Mouse (Mus musculus): ENCODE measurements around the gene Gse1.

The Gse1 gene

DNA sequence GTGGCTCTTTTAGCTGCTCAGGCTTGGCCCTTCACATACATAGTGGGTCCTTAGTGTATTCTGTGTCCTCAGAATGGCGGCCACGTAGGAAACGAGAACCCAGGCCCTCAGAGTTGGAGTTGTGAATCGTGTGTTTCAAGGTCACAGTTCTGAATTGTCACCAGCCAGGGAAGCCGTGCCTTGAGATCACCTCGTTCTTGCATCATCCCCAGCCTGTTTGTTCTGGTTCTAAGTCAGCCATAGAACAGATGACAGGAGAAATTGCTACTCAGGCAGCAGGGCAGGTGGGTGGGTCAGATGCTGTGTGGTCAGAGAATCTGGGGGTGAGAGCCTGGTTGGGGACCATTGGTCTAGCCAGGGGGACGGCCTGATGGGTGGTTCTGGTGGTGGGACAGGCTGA, 60.9 kb downstream of the Gse1 start:
- Histone ChIP-seq H3K36me3 (ENCODE audit: control insufficient read depth, insufficient read depth, low read length, poor library complexity, severe bottlenecking) (no peaks in the 10 kb centered on the region), H3K27me3 (ENCODE audit: control insufficient read depth, insufficient read depth, low read length, poor library complexity, severe bottlenecking) (no peaks in the 10 kb centered on the region)
- no peak for DNase-seq (ENCODE audit: low read depth, low spot score)

- no peak for DNase-seq (ENCODE audit: low read depth, low spot score)
- Histone ChIP-seq H3K36me3 (ENCODE audit: control insufficient read depth, insufficient read depth, low read length, poor library complexity, severe bottlenecking) (no peaks in the 10 kb centered on the region), H3K27me3 (ENCODE audit: control insufficient read depth, insufficient read depth, low read length, poor library complexity, severe bottlenecking) (no peaks in the 10 kb centered on the region)
Observed at GRCm38 (mm10) chr8:120289698-120290181, 61.5 kb downstream of the Gse1 start.

- no peak for DNase-seq (ENCODE audit: low read depth, low spot score)
- no peaks in the 10 kb centered on the region for H3K27me3 ChIP-seq (ENCODE audit: control insufficient read depth, insufficient read depth, low read length, poor library complexity, severe bottlenecking)
- H3K36me3 ChIP-seq (ENCODE audit: control insufficient read depth, insufficient read depth, low read length, poor library complexity, severe bottlenecking) = no peaks in the 10 kb centered on the region
Observed at GRCm38 (mm10) chr8:120290614-120291013, 62.4 kb downstream of the Gse1 start.

GRCm38 (mm10) chr8:120291650-120292049, 63.4 kb downstream of the Gse1 start:
- no peak for DNase-seq (ENCODE audit: low read depth, low spot score)
- Histone ChIP-seq H3K36me3 (ENCODE audit: control insufficient read depth, insufficient read depth, low read length, poor library complexity, severe bottlenecking) (no peaks in the 10 kb centered on the region), H3K27me3 (ENCODE audit: control insufficient read depth, insufficient read depth, low read length, poor library complexity, severe bottlenecking) (no peaks in the 10 kb centered on the region)

GRCm38 (mm10) chr8:120292316-120293107, 64.3 kb downstream of the Gse1 start:
- H3K27me3 ChIP-seq (ENCODE audit: control insufficient read depth, insufficient read depth, low read length, poor library complexity, severe bottlenecking) = no peaks in the 10 kb centered on the region
- H3K36me3 ChIP-seq (ENCODE audit: control insufficient read depth, insufficient read depth, low read length, poor library complexity, severe bottlenecking) = no peaks in the 10 kb centered on the region
- DNase-seq (ENCODE audit: low read depth, low spot score) = no peak

- no peaks in the 10 kb centered on the region for H3K27me3 ChIP-seq (ENCODE audit: control insufficient read depth, insufficient read depth, low read length, poor library complexity, severe bottlenecking)
- DNase-seq (ENCODE audit: low read depth, low spot score) = no peak
- no peaks in the 10 kb centered on the region for H3K36me3 ChIP-seq (ENCODE audit: control insufficient read depth, insufficient read depth, low read length, poor library complexity, severe bottlenecking)
Observed at GRCm38 (mm10) chr8:120293421-120294357, 65.4 kb downstream of the Gse1 start.

DNA sequence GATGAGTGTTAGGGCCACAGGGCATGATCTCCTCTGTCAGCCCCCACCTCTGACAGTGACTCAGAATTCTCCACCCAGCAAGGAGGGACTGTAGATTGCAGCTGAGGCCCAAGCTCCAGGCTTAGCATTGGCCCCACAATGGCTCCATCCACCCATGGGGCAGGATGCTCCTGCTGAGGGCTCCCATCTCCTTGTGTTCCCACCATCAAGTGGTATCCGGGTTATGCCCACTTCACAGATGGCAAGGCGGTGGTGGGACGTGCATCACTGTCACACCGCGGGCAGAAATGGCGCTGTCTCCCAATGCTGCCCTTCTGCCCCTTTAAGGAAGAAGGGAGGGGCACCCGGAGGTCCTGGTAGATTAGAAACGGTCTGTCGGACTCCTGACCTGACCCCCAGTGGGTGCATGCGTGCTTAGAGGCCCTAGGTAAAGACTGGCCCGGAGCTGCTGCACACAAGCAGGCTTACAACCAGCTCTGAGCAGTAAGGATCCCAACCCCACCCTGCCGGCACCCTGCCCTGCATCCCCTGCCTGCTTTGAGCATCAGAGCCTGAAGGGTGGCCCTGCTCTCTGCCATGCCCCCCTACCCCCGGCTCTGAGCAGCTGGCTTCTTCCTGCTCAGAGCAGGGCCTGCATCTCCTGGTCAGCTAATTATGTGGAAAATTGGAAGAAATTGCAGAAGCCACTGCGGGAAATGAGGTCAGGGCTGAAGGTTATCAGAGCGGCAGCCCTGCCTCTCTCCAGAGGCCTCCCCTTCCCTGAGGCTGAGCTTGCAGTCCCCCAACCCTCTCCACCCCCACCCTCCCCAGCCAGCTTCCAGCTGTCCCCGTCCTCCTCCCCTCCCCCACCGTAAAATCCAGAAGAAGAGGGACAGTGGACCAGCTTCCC, 67.0 kb downstream of the Gse1 start:
- Histone ChIP-seq H3K36me3 (ENCODE audit: control insufficient read depth, insufficient read depth, low read length, poor library complexity, severe bottlenecking) (no peaks in the 10 kb centered on the region), H3K27me3 (ENCODE audit: control insufficient read depth, insufficient read depth, low read length, poor library complexity, severe bottlenecking) (no peaks in the 10 kb centered on the region)
- DNase-seq (ENCODE audit: low read depth, low spot score) = no peak

DNA sequence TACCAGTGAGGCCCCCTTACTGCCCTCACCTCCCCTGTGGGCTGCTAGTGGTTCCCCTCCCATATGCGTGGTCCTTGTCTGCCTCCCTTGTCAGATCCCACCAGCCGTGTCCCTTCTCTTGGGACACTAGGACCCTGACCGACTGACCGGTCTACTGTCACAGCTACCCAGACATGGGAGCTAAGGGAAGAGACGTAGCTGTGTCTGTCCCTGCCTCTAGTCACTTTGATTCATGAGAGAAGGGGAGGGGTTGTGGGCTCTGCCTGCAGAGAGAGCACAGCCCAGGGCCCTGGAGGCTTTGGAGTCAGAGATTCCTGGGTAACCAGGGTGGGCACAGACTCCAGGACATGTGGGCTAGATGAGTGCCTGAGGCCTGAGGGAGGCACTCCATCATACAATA, 68.7 kb downstream of the Gse1 start:
- Histone ChIP-seq H3K27me3 (ENCODE audit: control insufficient read depth, insufficient read depth, low read length, poor library complexity, severe bottlenecking) (no peaks in the 10 kb centered on the region), H3K36me3 (ENCODE audit: control insufficient read depth, insufficient read depth, low read length, poor library complexity, severe bottlenecking) (no peaks in the 10 kb centered on the region)
- no peak for DNase-seq (ENCODE audit: low read depth, low spot score)

- Histone ChIP-seq H3K36me3 (ENCODE audit: control insufficient read depth, insufficient read depth, low read length, poor library complexity, severe bottlenecking) (no peaks in the 10 kb centered on the region), H3K27me3 (ENCODE audit: control insufficient read depth, insufficient read depth, low read length, poor library complexity, severe bottlenecking) (no peaks in the 10 kb centered on the region)
- DNase-seq (ENCODE audit: low read depth, low spot score) = no peak
Observed at GRCm38 (mm10) chr8:120298601-120299532, 70.6 kb downstream of the Gse1 start.

- DNase-seq (ENCODE audit: low read depth, low spot score) = peak; percentile 78
- H3K27me3 ChIP-seq (ENCODE audit: control insufficient read depth, insufficient read depth, low read length, poor library complexity, severe bottlenecking) = no peaks in the 10 kb centered on the region
- H3K36me3 ChIP-seq (ENCODE audit: control insufficient read depth, insufficient read depth, low read length, poor library complexity, severe bottlenecking) = no peaks in the 10 kb centered on the region
Observed at GRCm38 (mm10) chr8:120300601-120301141, 72.4 kb downstream of the Gse1 start.

GRCm38 (mm10) chr8:120302941-120303675, 74.9 kb downstream of the Gse1 start:
- Histone ChIP-seq H3K27me3 (ENCODE audit: control insufficient read depth, insufficient read depth, low read length, poor library complexity, severe bottlenecking) (no peaks in the 10 kb centered on the region), H3K36me3 (ENCODE audit: control insufficient read depth, insufficient read depth, low read length, poor library complexity, severe bottlenecking) (no peaks in the 10 kb centered on the region)
- no peak for DNase-seq (ENCODE audit: low read depth, low spot score)

GRCm38 (mm10) chr8:120304097-120304496, 75.8 kb downstream of the Gse1 start:
- no peak for DNase-seq (ENCODE audit: low read depth, low spot score)
- H3K36me3 ChIP-seq (ENCODE audit: control insufficient read depth, insufficient read depth, low read length, poor library complexity, severe bottlenecking) = no peaks in the 10 kb centered on the region
- no peaks in the 10 kb centered on the region for H3K27me3 ChIP-seq (ENCODE audit: control insufficient read depth, insufficient read depth, low read length, poor library complexity, severe bottlenecking)

Measured in splenic B cell, adult 2 months (primary cell).